Mouse (Mus musculus) bone marrow, adult 2 months (tissue): Measurements from ENCODE around the gene Rai1.

Experiments
- CTCF ChIP-seq: fragments of 200-500 bp; IDR thresholded peaks from 2 replicates; pipeline ENCODE4 v1.5.1; 2011; ENCODE audit warnings: low read length, control low read depth; ENCODE audit not compliant: control insufficient read depth, insufficient read depth
- POLR2A ChIP-seq: fragments of 200-500 bp; IDR thresholded peaks from 2 replicates; pipeline ENCODE4 v1.6.1; 2011; ENCODE audit warnings: low read depth, mild to moderate bottlenecking, control low read depth, low read length, borderline replicate concordance; ENCODE audit not compliant: control insufficient read depth

GRCm38 (mm10) chr11:60231326-60231725, 126.5 kb downstream of the Rai1 start:
- TF ChIP-seq CTCF = no peak
- no peak for TF ChIP-seq POLR2A
